Mouse (Mus musculus): ENCODE results near the gene Mark1. TPM values are rescaled to one million over a fixed set of nuclear protein-coding genes. Genes with fewer than 3 reads are reported as not detected.

Mark1 gene
- not detected for total RNA-seq (2023)

DNA sequence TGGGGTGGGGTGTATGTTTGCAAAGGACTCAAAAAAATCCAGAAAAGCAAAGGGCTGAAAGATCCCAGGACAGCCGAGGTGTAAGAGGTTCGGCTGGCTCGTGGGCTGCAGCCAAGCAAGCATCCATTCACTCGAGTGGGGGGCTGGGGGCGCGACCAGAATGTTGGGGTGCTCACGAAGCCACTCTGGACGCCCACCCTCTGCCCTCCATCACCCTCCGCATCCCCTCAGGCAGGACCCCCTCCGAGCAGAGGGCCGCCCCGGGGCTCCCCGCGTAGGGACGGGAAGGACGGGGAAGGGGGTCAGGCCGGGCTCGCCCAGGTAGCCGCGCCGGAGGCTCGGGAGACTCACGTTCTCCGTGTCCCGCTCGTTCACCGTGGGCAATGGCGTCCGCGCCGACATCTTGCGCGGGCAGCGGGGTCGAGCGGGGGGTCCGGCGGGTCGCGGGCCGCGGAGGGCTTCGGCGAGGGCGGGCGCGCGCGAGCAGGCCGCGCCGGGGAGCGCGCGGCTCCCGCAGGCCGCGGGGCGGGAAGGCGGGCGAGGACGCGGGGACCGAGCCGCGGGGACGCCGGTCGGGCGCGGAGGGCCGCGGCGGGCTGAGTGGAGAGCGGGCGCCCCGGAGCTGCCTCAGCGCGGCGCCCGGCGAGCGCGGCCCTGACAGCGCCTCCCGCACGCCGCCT lies at the start of gene Mark1:
Gene Mark1, minus strand, starts transcription at position 500 of the 680 bp plus-strand sequence.

GRCm38 (mm10) chr1:184882281-184883268 lies 116.8 kb downstream of the Mark1 start, which contains the start of gene C130074G19Rik:
Gene C130074G19Rik, minus strand, starts transcription at chr1:184883218.

Other genes starting within 250 kb of the Mark1 start
- not detected for gene Marc1, start 188.3 kb downstream of the Mark1 start, total RNA-seq (2023)
- gene Marc2, start 153.1 kb downstream of the Mark1 start, total RNA-seq (2023), result 152 TPM
- 0.24 TPM for gene C130074G19Rik, start 116.4 kb downstream of the Mark1 start, total RNA-seq (2023)
- 50.5 TPM for gene Rab3gap2, start 204.5 kb upstream of the Mark1 start, total RNA-seq (2023)